Mouse (Mus musculus): Measurements from ENCODE around the gene Ntrk3. TPM values are rescaled to one million over a fixed set of nuclear protein-coding genes. Genes with fewer than 3 reads are reported as not detected.

Gene Ntrk3
- polyA plus RNA-seq (2015; fragmentation: Nextera tagmentation; extraction: Ambion mirVana): 3.1 and 3.4 TPM in 2 replicates

DNA sequence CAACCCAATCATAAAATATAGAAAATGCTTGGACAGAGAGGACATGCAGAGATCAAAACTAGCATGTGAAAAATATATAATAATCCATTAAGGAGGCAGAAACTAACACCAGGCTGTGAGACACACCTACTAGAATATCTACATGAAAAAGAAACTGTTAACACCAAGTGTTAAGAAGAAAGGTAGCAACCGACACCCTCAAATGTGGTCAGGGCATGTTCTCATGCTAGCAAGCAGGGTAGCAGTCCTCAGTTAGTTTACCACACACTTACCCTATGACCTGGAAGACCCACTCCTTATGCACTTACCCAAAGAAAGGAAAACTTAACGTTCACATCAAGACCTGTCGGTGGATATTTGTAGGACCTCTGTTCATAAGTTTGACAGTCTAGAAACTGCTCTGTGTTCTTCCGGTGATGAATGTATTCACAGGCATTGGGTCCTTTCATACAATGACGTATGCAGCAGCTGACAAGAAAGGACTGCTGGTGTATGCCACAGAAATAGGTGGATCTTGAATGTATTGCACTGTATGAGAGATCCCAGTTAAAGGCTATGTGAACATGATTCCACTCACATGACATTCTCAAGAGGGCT is at the start of gene Ntrk3:
TSS of gene Ntrk3 (minus strand) at position 399 of the 597 bp plus-strand sequence.
- 84% methylated on average over 5 of the region's 5 CpGs for WGBS
- Histone ChIP-seq H3K27ac (no peak within 1 kb of the TSS), H3K4me2 (no peak within 1 kb of the TSS), H3K4me3 (no peak within 1 kb of the TSS), H3K9me3 (no peaks in the 10 kb centered on the region), H3K4me1 (no peaks in the 10 kb centered on the region), H3K27me3 (0 out of 2 replicates have a peak, but pooled peaks cover 4% of the 10 kb centered on the region), H3K9ac (no peak within 1 kb of the TSS), H3K36me3 (no peaks in the 10 kb centered on the region)
- ATAC-seq (ENCODE audit: insufficient number of reproducible peaks, low FRiP score, low TSS enrichment, low read depth): no peak

DNA sequence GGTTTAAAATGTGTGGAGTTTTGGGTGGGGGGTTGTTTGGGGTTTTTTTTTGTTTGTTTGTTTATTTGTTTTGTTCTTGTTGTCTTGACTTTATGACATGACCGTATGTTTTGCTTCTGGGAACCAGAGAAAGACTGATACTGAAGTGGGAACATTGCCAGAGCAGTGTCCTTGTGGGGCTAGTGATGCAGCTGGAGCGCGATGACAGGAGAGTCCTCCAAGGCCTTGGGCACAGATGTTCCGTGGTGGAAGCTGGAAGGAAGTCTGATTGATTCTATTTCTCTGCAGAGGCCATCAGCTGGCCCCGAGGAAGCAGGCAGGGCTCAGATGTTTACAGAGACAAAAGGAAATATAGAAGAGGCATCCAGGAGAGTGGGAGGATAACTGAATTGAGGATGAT is 48.1 kb upstream of the Ntrk3 start:
- no peak overlapping the region for H3K4me2 ChIP-seq
- H3K4me3 ChIP-seq: no peak overlapping the region
- peaks cover 33% of the 10 kb centered on the region for H3K36me3 ChIP-seq
- ATAC-seq (ENCODE audit: insufficient number of reproducible peaks, low FRiP score, low TSS enrichment, low read depth): no peak
- WGBS: 82% methylated on average over 5 of the region's 5 CpGs
- no peak overlapping the region for H3K27ac ChIP-seq
- H3K4me1 ChIP-seq: peaks cover 16% of the 10 kb centered on the region
- H3K9me3 ChIP-seq: no peaks in the 10 kb centered on the region
- no peaks in the 10 kb centered on the region for H3K27me3 ChIP-seq
- no peak overlapping the region for H3K9ac ChIP-seq

DNA sequence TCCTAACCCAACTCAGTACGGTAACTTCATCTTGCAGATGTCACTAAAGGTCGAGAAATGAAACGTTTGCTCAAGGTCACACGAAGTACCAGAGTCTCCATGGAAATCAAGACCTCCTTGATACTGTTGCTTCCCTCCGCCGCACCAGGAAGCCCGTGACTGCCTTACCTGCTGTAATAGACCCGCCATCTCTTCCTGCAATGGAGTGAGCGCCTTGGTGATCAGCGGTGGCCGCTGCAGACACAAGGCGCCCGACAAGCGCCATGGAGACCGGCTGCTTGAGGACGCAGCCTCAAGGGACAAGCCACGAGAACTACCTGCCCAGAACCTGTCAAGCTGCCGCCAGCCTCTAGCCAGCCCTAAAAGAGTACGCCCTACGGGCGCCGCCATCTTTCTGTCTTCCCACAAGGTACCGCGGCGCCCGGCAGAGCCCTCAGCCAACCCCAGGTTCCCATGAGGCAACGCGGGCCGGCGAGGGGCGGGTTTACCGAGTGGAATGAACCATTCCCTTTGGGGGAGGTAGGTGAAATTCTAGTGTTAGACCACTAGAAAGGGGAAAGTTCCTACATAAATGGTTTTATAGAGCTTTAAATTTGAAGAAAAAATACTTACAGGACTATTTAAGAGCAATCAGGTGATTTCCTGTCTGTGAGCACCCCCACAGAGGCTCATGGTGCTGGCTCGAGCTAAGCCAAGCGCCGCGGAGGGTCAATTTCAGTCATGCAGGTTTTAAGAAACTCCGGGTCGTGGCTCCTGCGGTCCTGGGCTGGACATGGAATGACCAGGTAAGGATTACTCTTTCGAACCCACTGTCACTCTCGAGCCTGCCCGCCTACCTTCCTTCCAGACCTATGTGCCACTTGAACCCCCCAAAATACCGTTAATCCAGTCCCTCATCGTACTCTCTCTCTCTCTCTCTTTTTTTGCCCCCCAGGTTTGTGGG is 45.1 kb upstream of the Ntrk3 start, which contains the start of the genes Mrps11 and Mrpl46:
TSS of gene Mrps11 (plus strand) at position 481 of the 943 bp plus-strand sequence.
TSS of gene Mrpl46 (minus strand) at position 893 of the 943 bp plus-strand sequence.
- peak within 1 kb of the TSS; percentile 67 for H3K9ac ChIP-seq
- WGBS: under 1% methylated on average over 44 of the region's 44 CpGs
- peak within 1 kb of the TSS; percentile 89 for H3K4me3 ChIP-seq
- ATAC-seq (ENCODE audit: insufficient number of reproducible peaks, low FRiP score, low TSS enrichment, low read depth): peak; percentile 96
- peak within 1 kb of the TSS; percentile 86 for H3K4me2 ChIP-seq
- H3K27ac ChIP-seq: peak within 1 kb of the TSS; percentile 71; the same call in 1 of the 2 replicates
- H3K27me3 ChIP-seq: no peaks in the 10 kb centered on the region
- no peaks in the 10 kb centered on the region for H3K9me3 ChIP-seq
- peaks cover 16% of the 10 kb centered on the region for H3K4me1 ChIP-seq
- peaks cover 33% of the 10 kb centered on the region for H3K36me3 ChIP-seq

DNA sequence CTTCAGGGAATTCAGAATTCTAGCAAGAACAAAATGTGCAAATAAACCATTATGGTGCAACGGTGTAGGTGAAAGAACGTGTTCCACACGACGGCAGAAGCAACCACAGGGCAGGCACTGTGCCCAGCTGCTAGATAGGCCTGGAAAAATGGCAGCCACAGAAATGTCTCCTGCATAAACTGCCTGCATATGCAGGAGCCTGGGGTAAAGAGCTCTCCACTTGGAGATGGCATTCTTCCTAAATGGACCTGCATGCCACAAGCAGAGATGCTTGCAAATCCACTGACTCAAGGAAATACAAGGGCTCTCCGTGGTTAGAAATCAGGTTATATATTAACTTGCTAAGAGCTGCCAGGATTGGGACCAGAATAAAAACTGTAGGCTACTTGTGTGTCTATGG is 40.9 kb upstream of the Ntrk3 start:
- 97% methylated on average over 5 of the region's 5 CpGs for WGBS
- Histone ChIP-seq H3K4me3 (no peak overlapping the region), H3K4me2 (no peak overlapping the region), H3K9ac (no peak overlapping the region), H3K9me3 (no peaks in the 10 kb centered on the region), H3K27ac (no peak overlapping the region), H3K4me1 (peaks cover 10% of the 10 kb centered on the region), H3K27me3 (no peaks in the 10 kb centered on the region), H3K36me3 (peaks cover 63% of the 10 kb centered on the region)
- no peak for ATAC-seq (ENCODE audit: insufficient number of reproducible peaks, low FRiP score, low TSS enrichment, low read depth)

DNA sequence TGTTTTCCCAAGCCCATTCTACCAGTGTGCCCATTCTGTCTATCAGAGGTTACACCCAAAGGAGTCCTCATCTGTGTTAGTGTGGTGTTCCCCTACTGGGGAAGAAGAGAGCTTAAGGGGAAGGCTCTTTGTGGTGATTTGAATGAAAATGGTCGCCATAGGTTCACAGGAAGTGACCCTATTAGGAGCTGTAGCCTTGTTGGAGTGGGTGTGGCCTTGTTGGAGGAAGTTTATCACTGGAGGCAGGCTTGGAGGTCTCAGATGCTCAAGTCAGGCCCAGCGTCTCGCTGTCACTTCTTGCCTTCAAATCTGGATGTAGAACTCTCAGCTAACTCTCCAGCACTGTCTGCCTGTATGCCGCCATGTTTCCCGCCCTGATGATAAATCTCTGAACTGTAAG is 33.1 kb upstream of the Ntrk3 start:
- 81% methylated on average over 5 of the region's 5 CpGs for WGBS
- no peak for ATAC-seq (ENCODE audit: insufficient number of reproducible peaks, low FRiP score, low TSS enrichment, low read depth)
- Histone ChIP-seq H3K27ac (no peak overlapping the region), H3K9ac (no peak overlapping the region), H3K4me2 (no peak overlapping the region), H3K4me1 (no peaks in the 10 kb centered on the region), H3K27me3 (no peaks in the 10 kb centered on the region), H3K4me3 (no peak overlapping the region), H3K36me3 (peaks cover 34% of the 10 kb centered on the region), H3K9me3 (no peaks in the 10 kb centered on the region)

DNA sequence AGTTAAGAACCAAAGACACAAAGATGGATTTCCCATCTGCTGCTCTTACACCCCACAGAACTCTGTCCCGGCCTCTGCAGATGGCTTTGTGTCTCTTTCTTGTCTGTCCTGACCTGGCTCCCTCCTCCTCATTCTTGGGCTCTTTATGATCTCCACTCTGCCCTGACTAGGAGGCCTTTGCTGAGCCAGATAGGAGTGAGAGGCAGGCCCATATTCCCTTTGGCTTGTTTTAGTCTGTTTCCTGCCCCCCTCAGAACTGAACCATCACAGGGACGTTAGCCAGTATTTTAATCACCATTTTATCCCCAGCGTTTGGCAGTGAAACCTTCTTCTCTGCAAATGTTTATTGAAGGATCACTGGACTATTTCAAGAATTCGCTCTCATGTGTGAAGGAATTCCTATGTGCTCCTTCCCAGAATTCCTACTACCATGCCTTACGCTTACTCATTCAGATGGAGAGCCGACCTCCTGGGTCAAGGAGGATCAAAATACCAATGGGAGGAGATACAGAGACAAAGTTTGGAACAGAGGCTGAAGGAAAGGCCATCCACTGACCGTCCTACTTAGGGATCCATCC is 31.4 kb upstream of the Ntrk3 start:
- H3K36me3 ChIP-seq: peaks cover 17% of the 10 kb centered on the region
- ATAC-seq (ENCODE audit: insufficient number of reproducible peaks, low FRiP score, low TSS enrichment, low read depth): no peak
- no peak overlapping the region for H3K9ac ChIP-seq
- 52% methylated on average over 7 of the region's 7 CpGs for WGBS
- H3K27me3 ChIP-seq: peaks cover 5% of the 10 kb centered on the region; the same call in 1 of the 2 replicates
- H3K4me3 ChIP-seq: no peak overlapping the region
- H3K27ac ChIP-seq: no peak overlapping the region
- H3K4me2 ChIP-seq: no peak overlapping the region
- no peaks in the 10 kb centered on the region for H3K9me3 ChIP-seq
- no peaks in the 10 kb centered on the region for H3K4me1 ChIP-seq

DNA sequence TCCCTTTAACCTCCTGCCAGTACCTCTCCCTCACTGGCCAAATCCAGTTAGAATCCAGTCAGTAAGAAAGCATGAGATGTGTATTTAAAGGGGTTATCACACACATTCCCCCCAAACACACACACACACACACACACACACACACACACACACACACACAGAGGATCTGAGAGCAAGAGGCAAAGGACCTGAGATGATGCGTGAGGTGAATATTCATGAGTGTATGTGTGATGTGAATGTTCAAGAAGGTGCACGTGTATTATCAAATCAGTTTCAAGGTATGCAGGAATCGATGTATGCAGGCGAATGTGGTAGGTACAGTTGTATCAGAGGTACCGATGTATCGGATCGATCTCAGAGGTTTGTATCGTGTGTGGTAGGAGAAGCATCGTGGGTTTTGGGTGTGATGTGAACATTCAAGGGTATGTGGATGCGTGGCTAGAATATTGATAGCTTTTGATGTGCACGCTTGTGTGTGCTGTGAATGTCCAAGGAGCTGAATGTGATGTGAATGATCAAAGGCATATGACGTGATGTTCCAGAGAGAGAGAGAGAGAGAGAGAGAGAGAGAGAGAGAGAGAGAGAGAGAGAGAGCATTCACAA is 30.2 kb upstream of the Ntrk3 start:
- H3K27ac ChIP-seq: no peak overlapping the region
- peaks cover 5% of the 10 kb centered on the region; the same call in 1 of the 2 replicates for H3K27me3 ChIP-seq
- no peak overlapping the region for H3K9ac ChIP-seq
- ATAC-seq (ENCODE audit: insufficient number of reproducible peaks, low FRiP score, low TSS enrichment, low read depth): no peak
- no peaks in the 10 kb centered on the region for H3K9me3 ChIP-seq
- no peaks in the 10 kb centered on the region for H3K4me1 ChIP-seq
- no peak overlapping the region for H3K4me2 ChIP-seq
- H3K36me3 ChIP-seq: peaks cover 6% of the 10 kb centered on the region
- no peak overlapping the region for H3K4me3 ChIP-seq
- 85% methylated on average over 12 of the region's 12 CpGs for WGBS

DNA sequence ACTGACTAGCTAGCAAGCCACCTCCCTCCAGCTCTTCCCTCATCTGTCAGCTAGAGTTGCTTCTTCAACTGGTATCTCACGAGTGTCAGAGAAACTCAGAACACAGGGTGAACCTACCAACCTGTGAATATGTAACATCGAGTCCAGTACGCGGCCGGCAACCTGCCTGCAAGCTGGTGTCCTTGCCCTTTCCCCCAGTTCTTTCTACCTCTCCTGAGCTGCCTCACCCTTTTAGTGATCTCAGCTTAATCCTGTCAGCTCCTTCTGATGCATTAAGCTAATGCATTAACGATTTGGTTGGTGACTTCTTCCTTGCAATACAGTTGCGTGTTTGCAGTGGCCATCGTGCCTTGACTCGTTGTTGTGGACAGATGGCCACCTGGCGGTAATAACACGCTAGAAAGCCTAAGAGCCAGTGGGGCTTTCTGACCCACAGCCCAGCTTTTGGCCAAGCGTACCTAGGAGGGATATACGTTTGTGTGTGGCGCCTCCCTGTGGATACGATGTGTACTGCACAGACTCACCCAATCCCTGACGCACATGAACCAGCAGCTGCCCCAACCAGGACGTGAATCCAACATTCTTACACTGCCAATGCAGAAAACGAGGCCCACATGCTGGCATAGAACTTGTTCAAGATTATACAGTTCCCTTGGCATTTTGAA is 28.3 kb upstream of the Ntrk3 start:
- no peak overlapping the region for H3K9ac ChIP-seq
- H3K36me3 ChIP-seq: no peaks in the 10 kb centered on the region
- 22% methylated on average over 18 of the region's 18 CpGs for WGBS
- H3K27me3 ChIP-seq: peaks cover 5% of the 10 kb centered on the region; the same call in 1 of the 2 replicates
- no peak overlapping the region for H3K4me2 ChIP-seq
- no peak overlapping the region for H3K27ac ChIP-seq
- no peak overlapping the region for H3K4me3 ChIP-seq
- no peaks in the 10 kb centered on the region for H3K9me3 ChIP-seq
- ATAC-seq (ENCODE audit: insufficient number of reproducible peaks, low FRiP score, low TSS enrichment, low read depth): no peak
- H3K4me1 ChIP-seq: no peaks in the 10 kb centered on the region

DNA sequence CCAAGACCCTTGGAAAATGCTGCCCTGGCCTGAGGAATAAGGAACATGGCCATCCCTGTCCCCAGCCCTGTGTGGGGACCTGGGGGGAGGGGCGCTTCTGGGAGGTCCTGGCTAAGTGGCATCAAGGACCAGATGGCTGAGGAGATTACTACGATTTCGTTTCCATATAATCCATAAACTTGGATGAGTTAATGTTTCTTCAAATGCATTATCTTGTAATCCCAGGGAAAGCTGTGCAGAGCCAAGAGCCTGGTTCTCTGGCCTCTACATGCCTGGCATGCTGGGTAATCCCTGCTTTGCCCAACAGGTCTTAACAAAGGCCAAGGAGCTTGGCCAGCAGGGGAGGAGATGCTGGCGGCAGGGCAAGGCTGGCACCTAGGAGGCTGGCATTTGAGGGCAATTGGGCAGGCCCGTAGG is 27.4 kb upstream of the Ntrk3 start:
- WGBS: 70% methylated on average over 5 of the region's 5 CpGs
- no peak overlapping the region for H3K9ac ChIP-seq
- H3K4me2 ChIP-seq: no peak overlapping the region
- no peak overlapping the region for H3K27ac ChIP-seq
- peaks cover 5% of the 10 kb centered on the region; the same call in 1 of the 2 replicates for H3K27me3 ChIP-seq
- no peaks in the 10 kb centered on the region for H3K9me3 ChIP-seq
- no peaks in the 10 kb centered on the region for H3K36me3 ChIP-seq
- ATAC-seq (ENCODE audit: insufficient number of reproducible peaks, low FRiP score, low TSS enrichment, low read depth): no peak
- H3K4me3 ChIP-seq: no peak overlapping the region
- no peaks in the 10 kb centered on the region for H3K4me1 ChIP-seq

DNA sequence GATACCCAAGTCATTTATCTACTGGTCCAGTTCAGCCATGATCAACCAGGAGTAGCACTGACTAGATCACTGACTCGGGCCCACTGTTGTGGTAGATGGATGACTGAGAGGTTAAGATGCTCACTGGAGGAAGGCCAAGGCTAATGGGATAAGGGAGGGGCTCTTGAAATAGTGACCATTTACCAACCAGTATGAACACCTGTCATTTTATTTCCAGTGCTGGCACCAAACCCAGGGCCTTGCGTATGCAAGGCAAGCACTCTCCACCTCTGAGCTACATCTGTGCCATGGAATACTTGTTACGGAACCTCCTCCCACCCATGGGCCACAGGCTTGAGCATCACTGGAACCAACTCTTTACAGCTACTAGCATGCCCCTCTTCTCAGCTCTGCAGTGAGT is 26.0 kb upstream of the Ntrk3 start:
- no peak for ATAC-seq (ENCODE audit: insufficient number of reproducible peaks, low FRiP score, low TSS enrichment, low read depth)

DNA sequence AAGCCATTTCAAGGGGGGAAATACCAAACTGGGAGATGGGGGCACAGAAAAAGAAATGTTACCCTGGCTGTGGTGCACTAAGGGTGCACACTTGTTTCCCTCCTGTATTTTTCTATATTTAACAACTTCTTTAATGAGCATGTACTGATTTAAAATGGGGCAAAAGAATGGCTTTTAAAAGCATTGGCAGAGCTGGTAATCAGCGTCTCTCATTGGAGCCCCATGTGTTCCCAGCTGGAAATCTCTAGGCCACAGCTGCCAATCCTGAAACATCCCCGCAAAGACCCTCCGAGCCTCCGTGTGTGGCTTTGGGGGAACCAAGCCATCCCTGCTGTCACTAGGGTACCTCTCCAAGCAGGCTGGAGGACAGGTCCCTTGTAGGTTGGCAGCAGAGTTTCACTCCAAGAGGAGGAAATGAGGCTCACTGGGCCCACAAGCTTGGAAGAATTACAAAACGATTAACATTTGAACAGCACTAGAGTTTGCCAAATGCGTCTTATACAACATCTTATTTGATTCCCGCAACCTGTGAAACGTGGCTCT is 16.7 kb upstream of the Ntrk3 start:
- Histone ChIP-seq H3K4me2 (no peak overlapping the region), H3K4me1 (no peaks in the 10 kb centered on the region), H3K9me3 (no peaks in the 10 kb centered on the region), H3K27ac (no peak overlapping the region), H3K4me3 (no peak overlapping the region), H3K9ac (no peak overlapping the region), H3K36me3 (no peaks in the 10 kb centered on the region), H3K27me3 (no peaks in the 10 kb centered on the region)
- 59% methylated on average over 8 of the region's 8 CpGs for WGBS
- no peak for ATAC-seq (ENCODE audit: insufficient number of reproducible peaks, low FRiP score, low TSS enrichment, low read depth)

More for the DNA sequence above, 26.0 kb upstream of the Ntrk3 start:
- no peak overlapping the region for H3K27ac ChIP-seq
- H3K4me3 ChIP-seq: no peak overlapping the region
- H3K9ac ChIP-seq: no peak overlapping the region
- no peaks in the 10 kb centered on the region for H3K36me3 ChIP-seq
- H3K27me3 ChIP-seq: peaks cover 5% of the 10 kb centered on the region; the same call in 1 of the 2 replicates
- H3K9me3 ChIP-seq: no peaks in the 10 kb centered on the region
- 86% methylated on average over 3 of the region's 3 CpGs for WGBS
- no peaks in the 10 kb centered on the region for H3K4me1 ChIP-seq
- H3K4me2 ChIP-seq: no peak overlapping the region

Measured in limb, embryonic 15.5 days (tissue).